Mouse (Mus musculus) mesoderm, embryonic 11.5 days (tissue): ENCODE measurements around the gene Cdc42bpa.

ENCODE experiments used
- DNase-seq: peaks from one replicate; pipeline ENCODE4 v3.0.0-alpha.2; 2012; ENCODE audit warnings: low read depth, low spot score

Cdc42bpa gene

GRCm38 (mm10) chr1:180191112-180191511 is 230.8 kb downstream of the Cdc42bpa start:
- no peak for DNase-seq

- DNase-seq, result no peak
Observed at GRCm38 (mm10) chr1:180191651-180192220, 231.5 kb downstream of the Cdc42bpa start.

- no peak for DNase-seq
Observed at GRCm38 (mm10) chr1:180192866-180193265, 232.6 kb downstream of the Cdc42bpa start.

DNA sequence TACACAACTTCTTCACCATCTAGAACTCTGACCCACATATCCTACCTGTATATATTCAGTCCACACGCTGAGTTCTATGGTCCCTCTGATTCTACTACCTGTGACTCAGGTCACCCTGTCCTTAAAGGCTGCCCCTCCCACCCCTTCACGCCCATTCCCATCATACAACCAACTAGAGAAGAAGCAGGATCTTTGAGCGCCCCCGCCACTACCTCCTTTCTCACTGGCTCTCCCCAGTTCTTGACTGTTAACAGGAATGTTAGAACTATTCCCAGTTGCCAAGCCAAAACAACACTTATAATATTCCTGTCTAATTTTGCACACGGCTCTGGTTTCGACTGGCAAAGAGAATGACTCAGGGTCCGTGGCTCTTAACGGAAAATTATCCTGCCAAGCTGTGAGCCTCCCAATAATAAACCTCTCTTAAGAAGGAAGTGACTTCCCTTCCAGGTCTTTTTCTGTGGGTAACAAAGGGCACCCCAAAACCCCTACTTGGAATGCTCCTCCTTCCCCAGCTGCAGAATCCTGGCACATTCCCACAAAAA is 233.2 kb downstream of the Cdc42bpa start:
- no peak for DNase-seq

GRCm38 (mm10) chr1:180194048-180194447 is 233.8 kb downstream of the Cdc42bpa start:
- DNase-seq, result no peak

DNA sequence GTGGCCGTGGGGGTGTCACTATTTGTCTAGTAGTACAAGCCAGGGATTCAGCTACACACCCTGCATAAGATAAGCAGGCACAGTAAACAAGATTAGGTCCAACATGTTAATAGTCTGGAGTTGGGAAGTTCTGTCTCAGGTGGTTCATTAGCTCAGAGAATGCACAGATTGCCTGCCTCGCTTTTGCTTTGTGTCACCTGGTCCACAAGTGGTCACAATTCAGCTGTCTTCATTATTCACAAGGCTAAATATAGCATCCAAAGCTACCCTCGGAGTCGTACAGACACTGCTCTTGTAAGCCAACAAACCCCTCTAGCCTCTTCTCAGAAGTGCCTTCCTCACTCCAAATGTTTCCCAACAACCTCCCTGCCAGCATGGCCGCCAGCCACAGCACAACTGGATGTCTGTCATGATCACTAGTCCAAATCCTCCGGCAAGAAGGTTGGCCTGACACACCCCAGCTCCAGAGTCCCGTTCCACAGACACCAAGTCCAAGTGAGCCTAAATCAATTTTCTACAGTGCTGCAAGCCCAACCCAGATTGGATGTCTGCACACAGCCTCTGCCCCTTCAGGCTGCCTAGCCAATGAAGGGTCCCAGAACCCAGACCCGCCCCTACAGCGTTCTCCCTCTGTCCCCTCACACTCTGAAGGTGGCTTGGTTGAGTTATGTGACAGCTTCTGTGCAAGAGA is 234.7 kb downstream of the Cdc42bpa start:
- peak; percentile 51 for DNase-seq

- DNase-seq, result peak; percentile 98
Observed at GRCm38 (mm10) chr1:180195703-180196381, 235.6 kb downstream of the Cdc42bpa start.

DNA sequence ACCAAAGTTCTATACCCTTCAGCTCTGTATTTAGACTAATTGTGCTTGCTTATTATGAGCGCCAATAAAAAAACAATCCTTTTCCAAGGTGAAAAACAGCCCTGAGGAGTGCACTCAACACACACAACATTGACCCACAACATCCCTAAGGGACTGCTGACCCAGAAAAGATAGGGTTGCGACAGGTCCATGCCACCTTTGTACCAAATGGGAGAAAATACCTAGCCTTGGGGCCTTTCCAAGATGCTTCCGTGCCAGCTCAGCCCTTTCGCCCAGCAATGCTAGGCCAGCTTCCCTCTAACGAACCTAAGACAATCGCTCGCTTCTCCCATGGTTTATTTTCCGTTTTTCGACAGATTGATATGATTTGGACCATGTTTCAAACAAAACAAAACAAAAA is 236.2 kb downstream of the Cdc42bpa start:
- DNase-seq, result no peak

- DNase-seq, result no peak
Observed at GRCm38 (mm10) chr1:180197956-180198355, 237.7 kb downstream of the Cdc42bpa start.

- DNase-seq, result no peak
Observed at GRCm38 (mm10) chr1:180198959-180199714, 238.9 kb downstream of the Cdc42bpa start, which contains the start of gene Coq8a. TSS of gene Coq8a (minus strand) at chr1:180199602.

GRCm38 (mm10) chr1:180199715-180200050 is 239.4 kb downstream of the Cdc42bpa start:
- no peak for DNase-seq

DNA sequence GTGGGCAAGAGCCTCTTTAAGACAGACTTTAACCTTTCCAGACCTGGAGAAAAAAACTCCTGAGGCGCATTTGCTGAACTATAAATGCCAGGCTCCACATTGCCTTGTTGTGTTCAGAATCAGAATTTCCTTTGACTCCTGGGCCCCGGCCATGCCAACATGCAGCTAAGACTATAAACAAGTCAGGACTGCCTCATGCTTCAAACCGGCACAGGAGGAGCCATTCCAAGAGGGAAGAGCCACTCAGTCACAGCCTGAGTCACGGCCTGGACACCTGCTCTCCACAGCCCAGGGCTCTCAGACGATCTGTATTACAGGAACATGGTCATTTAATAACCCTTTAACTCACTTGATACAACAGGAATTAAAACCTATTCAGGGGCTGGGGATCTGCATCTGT is 240.4 kb downstream of the Cdc42bpa start:
- no peak for DNase-seq

DNA sequence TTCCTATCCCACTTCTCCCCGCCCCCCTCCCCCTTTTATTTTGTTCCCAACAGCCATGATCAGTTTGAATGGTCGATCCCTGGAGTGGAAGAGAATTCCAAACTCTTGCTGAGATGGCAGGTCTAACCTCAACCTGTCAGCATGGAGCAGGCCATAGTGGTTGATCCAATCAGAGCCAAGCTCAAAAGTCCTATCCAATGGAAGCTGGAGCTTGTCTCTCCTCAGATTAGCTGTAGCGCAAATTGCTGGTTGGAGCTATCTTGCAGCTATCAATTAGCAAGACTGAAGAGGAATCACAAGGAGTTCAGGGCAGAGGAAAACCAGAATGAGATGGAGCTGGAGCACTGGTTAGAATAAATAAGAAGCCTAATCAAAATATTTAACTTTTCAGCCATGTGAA is 248.1 kb downstream of the Cdc42bpa start:
- DNase-seq, result no peak

- DNase-seq, result no peak
Observed at GRCm38 (mm10) chr1:180210031-180210432, 249.8 kb downstream of the Cdc42bpa start.

GRCm38 (mm10) chr1:180210781-180211271 is 250.6 kb downstream of the Cdc42bpa start:
- no peak for DNase-seq

- no peak for DNase-seq
Observed at GRCm38 (mm10) chr1:180212911-180213310, 252.6 kb downstream of the Cdc42bpa start.

- peak; percentile 78 for DNase-seq
Observed at GRCm38 (mm10) chr1:180215044-180215443, 254.8 kb downstream of the Cdc42bpa start.
